Mouse (Mus musculus) cortical plate, adult 2 months (tissue): ENCODE measurements at regions not wholly inside any gene's neighbourhood (a gene's known extent, or its start where the extent isn't known, plus 50 kb on each side); places are given as distances from the start of the nearest gene placed in this dataset.
A peak's percentile ranks its signal among the peaks of the same experiment; 100 is the strongest.

ENCODE experiments used
- H3K27ac ChIP-seq: fragments of 200-500 bp; 2 replicates; pipeline ENCODE4 v1.5.1; 2012; ENCODE audit warnings: low read length, control low read depth, inconsistent platforms; ENCODE audit not compliant: insufficient read depth
- H3K4me1 ChIP-seq: fragments of 200-500 bp; 2 replicates; pipeline ENCODE4 v1.6.1; 2011; ENCODE audit warnings: low read length; ENCODE audit not compliant: control insufficient read depth, insufficient read depth
- H3K4me3 ChIP-seq: fragments of 200-500 bp; 2 replicates; pipeline ENCODE4 v1.5.1; 2011; ENCODE audit warnings: mild to moderate bottlenecking, low read length, control low read depth; ENCODE audit not compliant: insufficient read depth
- CTCF ChIP-seq: fragments of 200-500 bp; IDR thresholded peaks from 2 replicates; pipeline ENCODE4 v1.5.1; 2011; ENCODE audit warnings: mild to moderate bottlenecking, control low read depth, low read length; ENCODE audit not compliant: insufficient read depth; ENCODE audit errors: extremely low read depth
- POLR2A ChIP-seq: fragments of 200-500 bp; IDR thresholded peaks from 2 replicates; pipeline ENCODE4 v1.6.1; 2011; ENCODE audit warnings: mild to moderate bottlenecking, low read length, control low read depth; ENCODE audit not compliant: insufficient read depth; ENCODE audit errors: extremely low read depth

DNA sequence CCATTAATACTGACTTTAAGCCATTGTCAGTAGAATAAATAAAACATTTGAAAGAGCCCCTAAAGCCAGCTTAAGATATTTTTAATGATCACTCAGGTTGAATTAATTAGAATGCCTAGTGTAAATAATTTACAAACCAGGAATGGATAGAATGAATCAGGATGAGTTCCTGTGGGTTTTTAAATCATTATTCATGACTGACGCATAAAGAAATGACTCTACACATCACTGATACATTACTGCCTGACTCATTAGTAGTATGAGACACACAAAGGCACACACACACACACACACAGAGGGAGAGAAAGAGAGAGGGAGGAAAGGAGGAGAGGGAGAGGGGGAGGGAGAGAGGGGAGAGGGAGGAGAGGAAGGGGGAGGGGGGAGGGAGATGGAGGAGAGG is 612.0 kb downstream of the Ipmk start:
- no peak for TF ChIP-seq CTCF
- no peak for TF ChIP-seq POLR2A
- no peak overlapping the region for H3K4me3 ChIP-seq
- H3K27ac ChIP-seq: no peak overlapping the region
- H3K4me1 ChIP-seq: no peaks in the 10 kb centered on the region

DNA sequence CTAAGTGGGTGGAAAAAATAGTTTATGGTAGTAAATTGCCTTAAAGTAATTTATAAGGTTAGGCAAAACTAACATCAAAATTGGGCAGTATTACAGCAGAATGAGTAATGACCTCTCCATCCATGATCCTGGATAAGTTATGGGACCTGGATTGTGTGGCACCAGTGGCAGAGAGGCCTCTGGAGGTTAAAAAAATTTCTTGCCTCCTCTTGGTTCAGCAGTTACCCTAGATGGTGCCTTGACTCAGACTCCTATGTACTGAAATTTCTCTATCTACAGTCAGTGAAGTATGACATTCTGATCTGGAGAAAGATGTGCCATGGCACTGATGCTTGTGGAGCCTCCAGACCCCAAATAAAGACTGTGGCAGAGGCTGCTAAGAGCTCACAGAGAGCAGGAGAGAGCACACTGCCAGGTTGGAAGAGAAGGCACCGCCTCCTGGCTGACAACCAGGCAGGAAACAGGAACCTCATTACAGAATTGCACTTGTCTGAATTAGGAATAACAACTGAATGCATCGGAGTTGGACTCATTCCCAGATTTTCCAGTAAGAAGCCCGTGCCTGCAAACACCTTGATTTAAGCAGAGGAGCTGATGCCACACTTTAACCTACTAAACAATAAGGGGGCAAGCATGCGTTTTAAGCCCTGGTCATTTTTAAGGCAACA is 613.0 kb downstream of the Ipmk start:
- H3K27ac ChIP-seq: no peak overlapping the region
- H3K4me3 ChIP-seq: no peak overlapping the region
- H3K4me1 ChIP-seq: no peaks in the 10 kb centered on the region
- TF ChIP-seq CTCF: no peak
- no peak for TF ChIP-seq POLR2A

DNA sequence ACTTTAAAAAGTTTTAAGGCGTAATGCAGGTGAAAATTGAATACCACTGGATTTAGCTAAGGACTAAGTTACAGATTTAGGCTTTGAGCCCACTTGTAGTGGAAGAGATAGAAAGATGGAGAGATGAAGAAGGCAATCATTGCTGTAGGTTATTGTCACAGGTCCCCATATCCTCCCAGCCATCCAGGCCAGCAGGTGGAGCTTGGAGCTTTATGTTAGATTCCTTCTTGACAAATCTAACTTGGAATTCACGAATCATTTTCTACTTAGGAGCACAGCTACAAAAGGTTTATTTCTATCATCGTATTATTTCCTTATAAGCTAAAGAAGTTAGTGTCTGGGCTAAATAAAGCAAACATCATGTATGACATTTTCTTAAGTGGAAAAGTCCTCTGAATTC is 630.5 kb downstream of the Ipmk start:
- TF ChIP-seq CTCF: peak; percentile 46
- no peak for TF ChIP-seq POLR2A
- Histone ChIP-seq H3K4me1 (no peaks in the 10 kb centered on the region), H3K4me3 (no peak overlapping the region), H3K27ac (no peak overlapping the region)

DNA sequence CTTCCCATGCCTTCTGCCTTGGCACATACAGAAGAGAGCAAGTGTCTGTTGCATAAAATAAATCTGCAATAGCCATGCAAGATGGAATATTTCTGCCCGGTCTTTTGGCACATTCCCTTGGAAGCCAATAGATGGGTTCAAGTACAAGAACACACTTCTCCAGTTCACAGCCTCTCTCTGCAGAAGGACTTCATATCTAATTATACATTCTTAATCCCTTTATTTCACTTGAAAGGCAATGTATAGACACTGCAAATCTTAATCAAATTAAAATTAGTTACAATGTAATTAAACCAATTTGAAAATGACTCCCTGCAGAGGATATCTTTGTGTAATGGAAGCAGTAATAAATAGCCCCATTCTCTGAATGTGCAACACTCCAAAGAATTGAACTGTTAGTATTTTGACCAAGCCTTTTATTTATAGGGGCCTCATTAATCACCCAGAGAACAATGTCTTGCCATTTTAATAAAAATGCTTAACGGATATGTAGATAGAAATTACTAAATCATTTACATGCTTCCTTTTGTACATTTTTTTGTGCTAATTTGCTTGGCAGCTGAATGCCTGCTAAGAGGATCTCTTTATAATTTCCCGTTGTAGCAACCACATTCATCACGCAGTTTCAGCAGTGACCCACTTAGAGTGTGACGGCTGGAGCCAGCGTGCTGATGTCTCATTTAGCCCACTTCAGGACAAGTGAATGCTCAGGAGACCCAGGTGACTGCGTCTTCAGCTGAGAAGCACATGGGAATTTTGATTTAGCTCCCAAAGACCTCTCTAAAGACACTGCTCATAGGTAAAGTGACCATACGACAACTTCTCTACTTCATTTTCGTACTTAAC is 651.5 kb upstream of the Zwint start:
- TF ChIP-seq POLR2A (no peak), CTCF (no peak)
- Histone ChIP-seq H3K4me1 (no peaks in the 10 kb centered on the region), H3K27ac (no peak overlapping the region), H3K4me3 (no peak overlapping the region)
